Mouse (Mus musculus): ENCODE measurements at regions not wholly inside any gene's neighbourhood (a gene's known extent, or its start where the extent isn't known, plus 50 kb on each side); places are given as distances from the start of the nearest gene placed in this dataset.

DNA sequence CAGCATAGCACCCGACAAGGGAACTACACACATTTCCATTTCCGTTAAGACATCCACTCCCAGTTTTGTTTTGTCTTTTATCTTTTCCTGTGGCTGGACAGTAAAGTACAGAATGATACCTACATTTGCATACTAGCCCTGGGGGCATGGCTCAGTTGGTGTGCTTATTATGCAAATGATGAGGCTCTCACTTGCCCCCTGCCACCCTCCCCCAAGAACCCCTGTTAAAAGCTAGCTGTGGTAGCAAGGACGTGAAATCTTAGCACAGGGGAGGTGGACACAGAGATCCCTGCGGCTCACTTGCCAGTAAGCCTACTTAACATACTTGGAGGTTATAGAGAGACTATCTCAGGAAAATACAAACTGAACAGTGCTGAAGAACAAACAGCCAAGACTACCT lies 375.2 kb upstream of the B3galt2 start:
- no peak for TF ChIP-seq USF1 (IDR thresholded peaks at IDR 0.05; ENCODE audit: low read depth)
- TF ChIP-seq CEBPB (IDR thresholded peaks at IDR 0.05; ENCODE audit: insufficient read depth, poor library complexity, severe bottlenecking), result no peak
- TF ChIP-seq E2F4 (IDR thresholded peaks at IDR 0.05; ENCODE audit: insufficient read depth), result no peak
- no peak for TF ChIP-seq POLR2A (IDR thresholded peaks at IDR 0.05; ENCODE audit: insufficient read length, low read depth)
- no peak for TF ChIP-seq MAX (IDR thresholded peaks at IDR 0.05; ENCODE audit: low read depth)
- no peak for TF ChIP-seq TCF3 (IDR thresholded peaks at IDR 0.05; ENCODE audit: insufficient read length, low read depth)
- no peak for TF ChIP-seq SRF (IDR thresholded peaks at IDR 0.05; ENCODE audit: control insufficient read depth, insufficient read length, low read depth)
- no peak for TF ChIP-seq TCF12 (IDR thresholded peaks at IDR 0.05; ENCODE audit: insufficient read depth, poor library complexity, severe bottlenecking)
- no peak for TF ChIP-seq MYOG (IDR thresholded peaks at IDR 0.05; ENCODE audit: control insufficient read depth in 1 of 3, insufficient read depth in 1 of 3, insufficient read length in 2 of 3, low read depth in 2 of 3)
- TF ChIP-seq POLR2AphosphoS2 (IDR thresholded peaks at IDR 0.05; ENCODE audit: insufficient read length, low read depth), result no peak

Data from myocyte (in vitro differentiated cells).